Mouse (Mus musculus) neutrophil, adult 65 days (primary cell): ENCODE data around the gene Zfp653. TPM values are rescaled to one million over a fixed set of nuclear protein-coding genes. Genes with fewer than 3 reads are reported as not detected.

Experiments
- total RNA-seq: library from RNA; stranded (reverse); gene quantifications from 2 replicates; pipeline ENCODE4 v1.2.4, GENCODE M21; 2023

Gene Zfp653
- 6.9 and 11.7 TPM in 2 replicates for total RNA-seq

GRCm38 (mm10) chr9:22070791-22071573 is at the start of gene Zfp653, which contains the start of gene Gm49318:
Gene Zfp653, minus strand, starts transcription at chr9:22071376.
Gene Gm49318, minus strand, starts transcription at chr9:22071259.

GRCm38 (mm10) chr9:22116740-22117426 is 45.7 kb upstream of the Zfp653 start, which contains the start of gene Elof1:
Gene Elof1, minus strand, starts transcription at chr9:22117172.

GRCm38 (mm10) chr9:22098993-22099696 is 28.0 kb upstream of the Zfp653 start, which contains the start of gene Cnn1:
Gene Cnn1, plus strand, starts transcription at chr9:22099216.

GRCm38 (mm10) chr9:22085022-22085834 is 14.1 kb upstream of the Zfp653 start, which contains the start of gene Ecsit:
Gene Ecsit, minus strand, starts transcription at chr9:22085438.

GRCm38 (mm10) chr9:22051958-22052254 is 19.3 kb downstream of the Zfp653 start, which contains the start of gene Elavl3:
Gene Elavl3, minus strand, starts transcription at chr9:22052023.

Other genes starting within 250 kb of the Zfp653 start
- not detected in 2 replicates for gene Angptl8, start 235.9 kb downstream of the Zfp653 start, total RNA-seq
- gene Dock6, start 218.7 kb downstream of the Zfp653 start, total RNA-seq: 1.6 and 4.7 TPM in 2 replicates
- gene Rab3d, start 153.2 kb downstream of the Zfp653 start, total RNA-seq: 166 and 181 TPM in 2 replicates
- gene Ccdc159, start 143.9 kb downstream of the Zfp653 start, total RNA-seq: 0.95 TPM in 2 replicates
- gene Tmem205, start 143.8 kb downstream of the Zfp653 start, total RNA-seq: 16.4 and 21.5 TPM in 2 replicates
- gene Plppr2, start 134.3 kb downstream of the Zfp653 start, total RNA-seq: 0.85 and 1.7 TPM in 2 replicates
- 2.9 and 3.6 TPM in 2 replicates for gene Swsap1, start 115.6 kb downstream of the Zfp653 start, total RNA-seq
- 1.1 and 1.4 TPM in 2 replicates for gene Epor, start 107.9 kb downstream of the Zfp653 start, total RNA-seq
- 0.19 TPM in 1 of 2 replicates, not detected in the other for gene Rgl3, start 81.9 kb downstream of the Zfp653 start, total RNA-seq
- gene Ccdc151, start 68.7 kb downstream of the Zfp653 start, total RNA-seq: not detected in 2 replicates
- 46.3 and 55.6 TPM in 2 replicates for gene Prkcsh, start 68.6 kb downstream of the Zfp653 start, total RNA-seq
- not detected in 2 replicates for gene Elavl3, start 19.4 kb downstream of the Zfp653 start, total RNA-seq
- gene Gm49318, start 117 bp downstream of the Zfp653 start, total RNA-seq: not detected in 2 replicates
- gene Ecsit, start 14.1 kb upstream of the Zfp653 start, total RNA-seq: 5.1 and 5.8 TPM in 2 replicates
- gene Cnn1, start 27.8 kb upstream of the Zfp653 start, total RNA-seq: not detected in 2 replicates
- 34.3 and 40.5 TPM in 2 replicates for gene Elof1, start 45.8 kb upstream of the Zfp653 start, total RNA-seq
- 15.8 and 15.9 TPM in 2 replicates for gene Acp5, start 64.3 kb upstream of the Zfp653 start, total RNA-seq
- gene Pigyl, start 85.5 kb upstream of the Zfp653 start, total RNA-seq: 17.4 and 23.4 TPM in 2 replicates
- gene Zfp872, start 116.7 kb upstream of the Zfp653 start, total RNA-seq: not detected in 2 replicates
- gene Zfp809, start 154.3 kb upstream of the Zfp653 start, total RNA-seq: 10.9 and 12.6 TPM in 2 replicates
- gene Zfp599, start 188.5 kb upstream of the Zfp653 start, total RNA-seq: 0.11 and 0.54 TPM in 2 replicates
- 5.3 and 6.6 TPM in 2 replicates for gene Zfp810, start 236.3 kb upstream of the Zfp653 start, total RNA-seq